Comparison of ENCODE assay signal across 8 mouse cellular contexts in the genomic region with DNA sequence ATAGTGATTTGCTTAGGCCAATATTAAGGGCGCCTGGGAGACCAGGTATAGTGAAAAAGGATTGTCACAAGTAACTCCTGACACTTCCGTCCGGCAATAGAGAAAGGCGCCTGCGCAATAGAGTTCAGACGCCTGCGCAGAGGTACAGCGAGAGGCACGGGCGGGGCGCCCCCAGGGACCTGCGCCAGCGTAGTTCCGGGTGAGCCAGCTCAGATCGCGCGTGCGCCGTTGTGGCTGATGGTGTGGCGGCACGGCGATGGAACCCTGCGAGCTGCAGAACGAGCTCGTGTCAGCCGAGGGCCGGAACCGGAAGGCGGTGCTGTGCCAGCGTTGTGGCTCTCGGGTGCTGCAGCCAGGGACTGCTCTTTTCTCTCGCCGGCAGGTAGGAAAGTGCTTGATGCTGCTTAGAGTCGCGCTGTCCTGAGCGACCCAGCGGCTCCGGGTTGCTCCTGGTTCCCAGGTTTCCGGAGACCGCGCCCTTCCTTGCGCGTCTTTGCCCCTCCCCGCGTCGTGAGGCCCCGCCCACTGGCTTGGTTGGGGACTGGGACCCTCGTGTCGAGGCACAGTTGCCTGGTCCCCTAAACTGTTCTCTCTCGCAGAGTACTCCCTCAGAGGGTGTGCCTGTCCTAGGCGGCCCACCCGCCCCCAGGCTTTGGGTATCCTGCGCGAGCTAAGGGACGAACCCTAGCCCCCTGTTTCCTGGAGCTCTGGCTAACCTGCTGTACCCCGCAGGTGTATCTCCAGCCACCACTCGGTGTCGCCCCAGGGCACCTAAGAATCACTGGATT. TPM values are rescaled to one million over a fixed set of nuclear protein-coding genes. Genes with fewer than 3 reads are reported as not detected.
DNase-seq lines count a peak whose midpoint lies in the region; ATAC-seq lines count a peak whose summit lies in the region.

Rabif (plus strand) TSS at position 221 of the 788 bp plus-strand sequence.

- H3K27me3 ChIP-seq in hindbrain, embryonic 15.5 days = no peaks in the 10 kb centered on the region

- under 1% methylated on average over 58 of the region's 58 CpGs for WGBS in hindbrain, embryonic 15.5 days

- DNase-seq in R1 (ENCODE audit: low read depth, low spot score) = peak; percentile 98
- DNase-seq in cerebellum, postnatal 25 days = peak; percentile 99
- DNase-seq in frontal cortex, postnatal 36 days (ENCODE audit: low spot score in 2 of 2) = peak; percentile 99
- peak; percentile 97 for DNase-seq in left cerebral cortex, adult 11 months (ENCODE audit: low spot score)
- peak; percentile 99 to 100 for DNase-seq in lung, postnatal 4 days
- DNase-seq in retina, postnatal 7 days (ENCODE audit: low read depth, low spot score) = peak; percentile 96
- DNase-seq in urinary bladder, adult 2 months (ENCODE audit: low spot score) = peak; percentile 98

- no peaks in the 10 kb centered on the region for H3K9me3 ChIP-seq in hindbrain, embryonic 15.5 days

- H3K9ac ChIP-seq in hindbrain, embryonic 15.5 days = peak within 1 kb of the TSS; percentile 71

- H3K4me2 ChIP-seq in hindbrain, embryonic 15.5 days = peak within 1 kb of the TSS; percentile 74

- H3K4me3 ChIP-seq in hindbrain, embryonic 15.5 days = peak within 1 kb of the TSS; percentile 81

- H3K36me3 ChIP-seq in hindbrain, embryonic 15.5 days = peaks cover 7% of the 10 kb centered on the region; the same call in 1 of the 2 replicates

- H3K4me1 ChIP-seq in hindbrain, embryonic 15.5 days (replicated peaks) = peaks cover 17% of the 10 kb centered on the region

- ATAC-seq in hindbrain, embryonic 15.5 days (ENCODE audit: low FRiP score, low read depth) = peak; percentile 99

- peak within 1 kb of the TSS; percentile 95 for H3K27ac ChIP-seq in hindbrain, embryonic 15.5 days (replicated peaks)

RNA-seq across cellular contexts. Expression of gene Rabif, which starts in this region (rescaled TPM):
- 72.4 and 73.1 TPM in 2 replicates for polyA plus RNA-seq in hindbrain, embryonic 15.5 days (2015; fragmentation: Nextera tagmentation; extraction: Ambion mirVana)
- 21.6 and 24.7 TPM in 2 replicates for polyA plus RNA-seq in urinary bladder, adult 2 months (2012; rRNA removed)

Comparison
In these comparisons a context has a peak if more than half of its experiments do, and no peak if none do; other contexts are left out.
1. Peak in every context shown above with its lines: DNase-seq, ATAC-seq, H3K4me3 ChIP-seq and H3K27ac ChIP-seq.